Mouse (Mus musculus): ENCODE data around the gene Fahd2a. TPM values are rescaled to one million over a fixed set of nuclear protein-coding genes. Genes with fewer than 3 reads are reported as not detected.

Gene Fahd2a
- total RNA-seq, 4 experiments from 2014 or later = 19.1 to 24.8 (median 21.9) TPM

- DNase-seq (ENCODE audit: low spot score in 2 of 2) = no peak
Measured at GRCm38 (mm10) chr2:127433487-127434295, 10.7 kb downstream of the Fahd2a start.

- DNase-seq (ENCODE audit: low spot score in 2 of 2) = peak in 1 of 2 experiments; percentile 45
Measured at GRCm38 (mm10) chr2:127430238-127430637, 14.1 kb downstream of the Fahd2a start.

GRCm38 (mm10) chr2:127424977-127425376 lies 19.4 kb downstream of the Fahd2a start, which contains the start of gene Gpat2:
TSS of gene Gpat2 (plus strand) at chr2:127425199.
- DNase-seq (ENCODE audit: low spot score in 2 of 2) = no peak

- no peak for DNase-seq (ENCODE audit: low spot score in 2 of 2)
Measured at GRCm38 (mm10) chr2:127418266-127418970, 25.9 kb downstream of the Fahd2a start.

GRCm38 (mm10) chr2:127416706-127417105 lies 27.7 kb downstream of the Fahd2a start:
- DNase-seq (ENCODE audit: low spot score in 2 of 2) = no peak

- no peak for DNase-seq (ENCODE audit: low spot score in 2 of 2)
Measured at GRCm38 (mm10) chr2:127415806-127416205, 28.6 kb downstream of the Fahd2a start.

GRCm38 (mm10) chr2:127411126-127411525 lies 33.2 kb downstream of the Fahd2a start:
- no peak for DNase-seq (ENCODE audit: low spot score in 2 of 2)

GRCm38 (mm10) chr2:127398738-127399137 lies 45.6 kb downstream of the Fahd2a start:
- no peak for DNase-seq (ENCODE audit: low spot score in 2 of 2)

GRCm38 (mm10) chr2:127394606-127395161 lies 49.7 kb downstream of the Fahd2a start:
- no peak for DNase-seq (ENCODE audit: low spot score in 2 of 2)

GRCm38 (mm10) chr2:127391323-127391722 lies 53.0 kb downstream of the Fahd2a start:
- no peak for DNase-seq (ENCODE audit: low spot score in 2 of 2)

GRCm38 (mm10) chr2:127390846-127391245 lies 53.5 kb downstream of the Fahd2a start:
- no peak for DNase-seq (ENCODE audit: low spot score in 2 of 2)

GRCm38 (mm10) chr2:127390352-127390751 lies 54.0 kb downstream of the Fahd2a start:
- no peak for DNase-seq (ENCODE audit: low spot score in 2 of 2)

GRCm38 (mm10) chr2:127387521-127387920 lies 56.8 kb downstream of the Fahd2a start:
- DNase-seq (ENCODE audit: low spot score in 2 of 2) = no peak

Other genes starting within 250 kb of the Fahd2a start
- gene 1810024B03Rik, start 236.3 kb downstream of the Fahd2a start, total RNA-seq (2022) = 1 to 10 TPM in 2 of 4 experiments, under 1 TPM in 2; 0.75 to 1.4 (median 1.1) TPM
- gene Snrnp200, start 236.2 kb downstream of the Fahd2a start, total RNA-seq (2022) = 10 to 100 TPM; 87.6 to 94.2 (median 90.7) TPM
- gene Ciao1, start 196.7 kb downstream of the Fahd2a start, total RNA-seq (2022) = 10 to 100 TPM; 75.5 to 84.2 (median 81.0) TPM
- 10 to 100 TPM; 71.7 to 82.1 (median 77.1) TPM for gene Tmem127, start 196.7 kb downstream of the Fahd2a start, total RNA-seq (2022)
- 100 to 1,000 TPM in 2 of 4 experiments, 10 to 100 TPM in 2; 92.3 to 106 (median 97.9) TPM for gene Stard7, start 174.3 kb downstream of the Fahd2a start, total RNA-seq (2022)
- 1 to 10 TPM; 2.4 to 3.3 (median 2.5) TPM for gene Dusp2, start 108.4 kb downstream of the Fahd2a start, total RNA-seq (2022)
- gene Astl, start 105.9 kb downstream of the Fahd2a start, total RNA-seq (2022) = not detected
- gene Adra2b, start 81.4 kb downstream of the Fahd2a start, total RNA-seq (2022) = 1 to 10 TPM in 2 of 4 experiments, under 1 TPM in 2; 0.96 to 1.2 (median 1.0) TPM
- under 1 TPM; 0.27 to 0.63 (median 0.39) TPM for gene Gpat2, start 19.4 kb downstream of the Fahd2a start, total RNA-seq (2022)
- gene Kcnip3, start 77.5 kb upstream of the Fahd2a start, total RNA-seq (2022) = 100 to 1,000 TPM; 120 to 130 (median 126) TPM
- under 1 TPM; 0.26 to 0.50 (median 0.38) TPM for gene Prom2, start 96.9 kb upstream of the Fahd2a start, total RNA-seq (2022)
- gene Zfp661, start 142.5 kb upstream of the Fahd2a start, total RNA-seq (2022) = 1 to 10 TPM; 6.7 to 9.4 (median 8.2) TPM
- gene Mrps5, start 142.7 kb upstream of the Fahd2a start, total RNA-seq (2022) = 100 to 1,000 TPM in 1 of 4 experiments, 10 to 100 TPM in 3; 91.4 to 102 (median 95.6) TPM
- gene Mal, start 212.1 kb upstream of the Fahd2a start, total RNA-seq (2022) = 100 to 1,000 TPM in 1 of 4 experiments, 10 to 100 TPM in 3; 89.6 to 103 (median 94.7) TPM